Mouse (Mus musculus) adrenal gland, postnatal 14 days (tissue): ENCODE measurements around the gene Tesc. TPM values are rescaled to one million over a fixed set of nuclear protein-coding genes. Genes with fewer than 3 reads are reported as not detected.

Experiments
- DNase-seq: peaks from one replicate; pipeline ENCODE4 v3.0.0; 2021; ENCODE audit warnings: mixed read lengths
- total RNA-seq: library from RNA; stranded (reverse); gene quantifications from 2 replicates; pipeline ENCODE4 v1.2.3, GENCODE M21; 2021

The Tesc gene
- total RNA-seq, 1 experiment from 2014 or later, result 78.8 TPM

DNA sequence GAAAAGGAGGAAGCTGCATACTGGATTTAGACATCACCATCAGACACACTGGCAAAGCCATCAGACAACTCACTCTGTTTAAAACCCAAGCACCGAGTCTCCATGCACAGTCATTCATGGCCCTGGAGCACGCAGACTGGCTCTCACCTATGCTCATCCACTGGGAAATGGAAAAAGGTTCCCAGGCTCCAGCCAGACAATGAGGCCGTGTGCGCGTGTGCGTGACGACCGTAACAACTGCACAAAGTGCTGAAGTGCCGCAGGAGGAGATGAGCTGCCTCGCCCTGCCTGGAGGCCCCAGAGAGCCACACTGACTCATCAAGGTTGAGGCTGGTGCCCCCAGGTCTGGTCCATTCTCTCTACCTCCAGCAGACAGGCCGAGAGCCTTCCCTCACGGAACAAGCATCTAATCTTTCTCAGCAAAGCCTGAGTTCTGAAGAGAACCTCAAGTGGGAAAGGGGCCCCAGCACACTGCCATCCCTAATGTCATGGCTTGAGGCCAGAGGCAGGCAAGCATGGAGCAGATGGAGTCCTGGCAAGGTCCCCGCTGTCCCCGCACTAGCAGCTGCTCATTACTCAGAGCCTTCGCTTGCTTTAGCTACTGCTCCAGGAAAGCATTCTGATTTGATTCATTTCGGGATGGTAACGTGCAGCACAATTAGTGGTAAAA is 80.7 kb downstream of the Tesc start:
- no peak for DNase-seq

DNA sequence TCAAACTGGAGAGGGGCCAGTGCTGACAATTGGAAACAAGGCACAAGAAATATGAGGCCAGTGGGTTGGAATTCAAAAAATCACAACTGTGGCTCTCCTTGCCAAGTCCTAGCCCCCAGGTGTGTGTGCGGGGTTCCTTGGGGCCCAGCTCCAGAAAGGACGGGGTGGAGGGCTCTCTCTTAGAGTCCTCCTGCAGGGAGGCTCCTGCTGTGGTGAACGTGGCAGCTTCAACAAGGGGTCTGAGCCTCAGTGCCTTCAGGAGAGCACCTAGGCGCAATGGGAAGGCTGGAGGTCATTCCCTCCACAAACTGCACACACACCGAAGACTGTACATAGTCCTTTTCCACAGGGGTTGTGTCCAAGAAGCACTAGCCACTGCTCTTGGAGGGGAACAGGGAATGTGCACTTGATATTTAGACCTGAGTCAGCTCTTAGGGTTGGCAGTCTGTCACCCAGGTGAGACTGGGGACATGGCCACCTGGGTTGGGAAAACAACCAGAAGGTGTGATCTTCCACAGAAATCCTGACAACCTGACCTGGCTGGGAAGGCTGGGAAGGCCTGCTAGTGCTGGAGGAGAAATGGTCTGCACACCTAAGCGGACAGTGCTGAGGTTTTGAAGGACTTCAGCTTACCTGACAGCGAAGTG is 81.4 kb downstream of the Tesc start:
- DNase-seq, result no peak

Other genes with a start within 250 kb of the Tesc start
- gene Nos1, start 246.7 kb upstream of the Tesc start, total RNA-seq, result 0.30 and 0.53 TPM in 2 replicates
- gene Fbxo21, start 51.0 kb upstream of the Tesc start, total RNA-seq, result 77.8 and 121 TPM in 2 replicates
- gene Fbxw8, start 127.7 kb downstream of the Tesc start, total RNA-seq, result 49.7 and 56.2 TPM in 2 replicates
- gene Hrk, start 136.9 kb downstream of the Tesc start, total RNA-seq, result 0.22 and 0.71 TPM in 2 replicates
- gene Rnft2, start 217.4 kb downstream of the Tesc start, total RNA-seq, result 3.1 and 3.9 TPM in 2 replicates
- gene 2410131K14Rik, start 217.5 kb downstream of the Tesc start, total RNA-seq, result 7.6 and 8.7 TPM in 2 replicates